9 mouse cellular contexts compared by ENCODE assay signal in genomic region chr16:18620601-18621361, GRCm38 (mm10). TPM values are rescaled to one million over a fixed set of nuclear protein-coding genes. Genes with fewer than 3 reads are reported as not detected.
DNase-seq lines count a peak whose midpoint lies in the region; ATAC-seq and TF ChIP-seq lines count a peak whose summit lies in the region.
"Had no signal": no experiment of that assay in that cellular context is flagged by ENCODE, and none has a peak within 500 bp of the region (broad histone marks: within the 10 kb centered on the region; RNA-seq: fewer than 3 reads in every experiment).

No protein-coding gene starts in this region.

- DNase-seq in adrenal gland, adult (ENCODE audit: inconsistent age in 2 of 2, low spot score in 1 of 2), result peak; percentile 20 to 72
- DNase-seq in adrenal gland, adult 18-20 months (ENCODE audit: low spot score in 2 of 2), result no peak
- peak; percentile 61 for DNase-seq in embryonic facial prominence, embryonic 11.5 days (ENCODE audit: low spot score)
- peak; percentile 56 for DNase-seq in right cerebral cortex, postnatal 14 days
- DNase-seq in thymus, postnatal 0 days (ENCODE audit: low spot score), result no peak

- peaks cover 99% of the 10 kb centered on the region for H3K27me3 ChIP-seq in E14TG2a.4 (ENCODE audit: insufficient read depth, low read length)
- peaks cover 84% of the 10 kb centered on the region for H3K27me3 ChIP-seq in embryonic facial prominence, embryonic 11.5 days (ENCODE audit: control insufficient read depth, insufficient read depth, low read length)
- peaks cover 95% of the 10 kb centered on the region for H3K27me3 ChIP-seq in hindbrain, embryonic 12.5 days
- H3K27me3 ChIP-seq in limb, embryonic 15.5 days, result peaks cover 86% of the 10 kb centered on the region

- TF ChIP-seq CTCF in E14TG2a.4 (conservative IDR thresholded peaks at IDR 0.05; ENCODE audit: low read length), result no peak

- no peak for ATAC-seq in embryonic facial prominence, embryonic 11.5 days (replicated peaks; ENCODE audit: insufficient number of reproducible peaks, low FRiP score, low TSS enrichment, low read depth)
- ATAC-seq in hindbrain, embryonic 12.5 days (ENCODE audit: low FRiP score), result peak; percentile 21; the same call in 1 of the 2 replicates
- no peak for ATAC-seq in limb, embryonic 15.5 days (ENCODE audit: insufficient number of reproducible peaks, low FRiP score, low TSS enrichment, low read depth)

- no peak overlapping the region for H3K27ac ChIP-seq in embryonic facial prominence, embryonic 11.5 days (replicated peaks; ENCODE audit: low read depth, low read length)
- no peak overlapping the region for H3K27ac ChIP-seq in hindbrain, embryonic 12.5 days
- H3K27ac ChIP-seq in limb, embryonic 15.5 days, result no peak overlapping the region

- 1% methylated on average over 69 of the region's 74 CpGs for WGBS in embryonic facial prominence, embryonic 11.5 days
- WGBS in hindbrain, embryonic 12.5 days, result 1% methylated on average over 57 of the region's 74 CpGs
- 2% methylated on average over 72 of the region's 74 CpGs for WGBS in limb, embryonic 15.5 days

- H3K4me3 ChIP-seq in E14TG2a.4 (replicated peaks; ENCODE audit: low read length), result peak overlapping the region; percentile 79
- peak overlapping the region; percentile 48 for H3K4me3 ChIP-seq in embryonic facial prominence, embryonic 11.5 days (ENCODE audit: low read depth, low read length)
- peak overlapping the region; percentile 42 for H3K4me3 ChIP-seq in hindbrain, embryonic 12.5 days
- H3K4me3 ChIP-seq in limb, embryonic 15.5 days, result peak overlapping the region; percentile 52
- H3K4me3 ChIP-seq: erythroblast, embryonic 14.5 days had no signal

- H3K4me1 ChIP-seq in E14TG2a.4 (replicated peaks; ENCODE audit: low read depth, low read length), result peaks cover 49% of the 10 kb centered on the region
- H3K4me1 ChIP-seq in embryonic facial prominence, embryonic 11.5 days (ENCODE audit: control insufficient read depth, insufficient read depth, low read length), result peaks cover 8% of the 10 kb centered on the region
- H3K4me1 ChIP-seq in hindbrain, embryonic 12.5 days, result peaks cover 20% of the 10 kb centered on the region
- H3K4me1 ChIP-seq in limb, embryonic 15.5 days, result peaks cover 28% of the 10 kb centered on the region

- H3K9me3 ChIP-seq in E14TG2a.4 (ENCODE audit: low read length), result no peaks in the 10 kb centered on the region
- no peaks in the 10 kb centered on the region for H3K9me3 ChIP-seq in embryonic facial prominence, embryonic 11.5 days (replicated peaks; ENCODE audit: control insufficient read depth, low read length)
- H3K9me3 ChIP-seq in hindbrain, embryonic 12.5 days (replicated peaks), result no peaks in the 10 kb centered on the region
- no peaks in the 10 kb centered on the region for H3K9me3 ChIP-seq in limb, embryonic 15.5 days

- peak overlapping the region; percentile 32 for H3K9ac ChIP-seq in embryonic facial prominence, embryonic 11.5 days (replicated peaks; ENCODE audit: low read length)
- H3K9ac ChIP-seq in hindbrain, embryonic 12.5 days, result peak overlapping the region; percentile 47
- H3K9ac ChIP-seq in limb, embryonic 15.5 days, result peak overlapping the region; percentile 39; the same call in 1 of the 2 replicates

- peak overlapping the region; percentile 96 for H3K4me2 ChIP-seq in embryonic facial prominence, embryonic 11.5 days (ENCODE audit: low read depth, low read length)
- H3K4me2 ChIP-seq in hindbrain, embryonic 12.5 days (replicated peaks), result peak overlapping the region; percentile 80
- H3K4me2 ChIP-seq in limb, embryonic 15.5 days, result peak overlapping the region; percentile 97

- no peaks in the 10 kb centered on the region for H3K36me3 ChIP-seq in E14TG2a.4 (ENCODE audit: insufficient read depth, low read length)
- H3K36me3 ChIP-seq in embryonic facial prominence, embryonic 11.5 days (replicated peaks; ENCODE audit: control insufficient read depth, insufficient read depth, low read depth, low read length), result peaks cover 4% of the 10 kb centered on the region
- peaks cover 36% of the 10 kb centered on the region for H3K36me3 ChIP-seq in hindbrain, embryonic 12.5 days
- peaks cover 31% of the 10 kb centered on the region for H3K36me3 ChIP-seq in limb, embryonic 15.5 days

RNA-seq across cellular contexts. Expression of gene Gp1bb, which starts 1.4 kb away (rescaled TPM):
- total RNA-seq in adrenal gland, adult 18-20 months (2021), result not detected
- polyA plus RNA-seq in embryonic facial prominence, embryonic 11.5 days (2014; fragmentation: Nextera tagmentation; extraction: Ambion mirVana), result 5.8 and 6.4 TPM in 2 replicates
- 10.1 and 11.1 TPM in 2 replicates for polyA plus RNA-seq in hindbrain, embryonic 12.5 days (2016; fragmentation: Nextera tagmentation; extraction: Ambion mirVana)
- polyA plus RNA-seq in limb, embryonic 15.5 days (2015; fragmentation: Nextera tagmentation; extraction: Ambion mirVana), result 3.0 and 3.4 TPM in 2 replicates
- polyA plus RNA-seq in thymus, postnatal 0 days (2015; fragmentation: Nextera tagmentation; extraction: Ambion mirVana), result 0.71 and 0.78 TPM in 2 replicates

RNA-seq across cellular contexts. Expression of gene Gm49601, which starts 5.4 kb away (rescaled TPM):
- total RNA-seq in adrenal gland, adult 18-20 months (2021), result 1 to 10 TPM; 1.4 to 5.1 TPM
- polyA plus RNA-seq in embryonic facial prominence, embryonic 11.5 days (2014; fragmentation: Nextera tagmentation; extraction: Ambion mirVana), result 1.1 and 3.0 TPM in 2 replicates
- polyA plus RNA-seq in hindbrain, embryonic 12.5 days (2016; fragmentation: Nextera tagmentation; extraction: Ambion mirVana), result 12.6 and 13.5 TPM in 2 replicates
- polyA plus RNA-seq in limb, embryonic 15.5 days (2015; fragmentation: Nextera tagmentation; extraction: Ambion mirVana), result 5.5 and 6.9 TPM in 2 replicates
- polyA plus RNA-seq in thymus, postnatal 0 days (2015; fragmentation: Nextera tagmentation; extraction: Ambion mirVana), result not detected in 2 replicates

RNA-seq across cellular contexts. Expression of gene Sept5, which starts 9.0 kb away (rescaled TPM):
- total RNA-seq in adrenal gland, adult 18-20 months (2021), result 10 to 100 TPM in 1 of 2 experiments, 1 to 10 TPM in 1; 7.9 to 10.7 TPM
- polyA plus RNA-seq in embryonic facial prominence, embryonic 11.5 days (2014; fragmentation: Nextera tagmentation; extraction: Ambion mirVana), result 33.7 and 39.9 TPM in 2 replicates
- polyA plus RNA-seq in hindbrain, embryonic 12.5 days (2016; fragmentation: Nextera tagmentation; extraction: Ambion mirVana), result 98.7 and 105 TPM in 2 replicates
- polyA plus RNA-seq in limb, embryonic 15.5 days (2015; fragmentation: Nextera tagmentation; extraction: Ambion mirVana), result 59.4 and 62.8 TPM in 2 replicates
- polyA plus RNA-seq in thymus, postnatal 0 days (2015; fragmentation: Nextera tagmentation; extraction: Ambion mirVana), result 1.7 TPM in 2 replicates
- polyA plus RNA-seq: erythroblast, embryonic 14.5 days had no signal

RNA-seq across cellular contexts. Expression of gene Tbx1, which starts 30.3 kb away (rescaled TPM):
- under 1 TPM in 1 of 2 experiments, not detected in 1; 0.22 TPM for total RNA-seq in adrenal gland, adult 18-20 months (2021)
- 6.3 and 6.8 TPM in 2 replicates for polyA plus RNA-seq in embryonic facial prominence, embryonic 11.5 days (2014; fragmentation: Nextera tagmentation; extraction: Ambion mirVana)
- 15.4 and 15.5 TPM in 2 replicates for polyA plus RNA-seq in hindbrain, embryonic 12.5 days (2016; fragmentation: Nextera tagmentation; extraction: Ambion mirVana)
- polyA plus RNA-seq in limb, embryonic 15.5 days (2015; fragmentation: Nextera tagmentation; extraction: Ambion mirVana), result 6.0 and 6.4 TPM in 2 replicates
- 0.24 and 0.25 TPM in 2 replicates for polyA plus RNA-seq in thymus, postnatal 0 days (2015; fragmentation: Nextera tagmentation; extraction: Ambion mirVana)
- polyA plus RNA-seq: erythroblast, embryonic 14.5 days had no signal

Comparison
In these comparisons a context has a peak if more than half of its experiments do, and no peak if none do; other contexts are left out.
1. DNase-seq: peak in adrenal gland, adult (2 of 2), embryonic facial prominence, embryonic 11.5 days (single experiment) and right cerebral cortex, postnatal 14 days (single experiment); none in adrenal gland, adult 18-20 months (0 of 2) and thymus, postnatal 0 days (single experiment).
2. RNA of gene Sept5, which starts 9.0 kb away (polyA plus RNA-seq): 98.7 to 105 TPM in hindbrain, embryonic 12.5 days, 59.4 to 62.8 TPM in limb, embryonic 15.5 days and 33.7 to 39.9 TPM in embryonic facial prominence, embryonic 11.5 days; 1.7 TPM in thymus, postnatal 0 days; every median in the first group is over 10 times any median in the second.
3. Peak in every context shown above with its lines, with median percentiles within 50 percentile points of each other: H3K4me3 ChIP-seq, H3K4me2 ChIP-seq and H3K9ac ChIP-seq.